Mouse (Mus musculus): ENCODE data around the gene Vmn2r77.
"Not testable (repeated sequence)": the region's sequence is repeated elsewhere in the genome, so short reads cannot be mapped to it uniquely, and the experiment has no call there.

Vmn2r77 gene

GRCm38 (mm10) chr7:86794727-86795126, at the start of gene Vmn2r77:
TSS of gene Vmn2r77 (plus strand) at chr7:86795027.
- Histone ChIP-seq H3K27me3 (ENCODE audit: insufficient read depth, low read length) (no peaks in the 10 kb centered on the region), H3K36me3 (ENCODE audit: insufficient read depth, low read length) (no peaks in the 10 kb centered on the region), H3K4me3 (replicated peaks; ENCODE audit: low read length) (no peak within 1 kb of the TSS), H3K9me3 (ENCODE audit: low read length) (peaks cover 1% of the 10 kb centered on the region; the same call in 1 of the 2 replicates), H3K4me1 (replicated peaks; ENCODE audit: low read depth, low read length) (no peaks in the 10 kb centered on the region)
- TF ChIP-seq CTCF (conservative IDR thresholded peaks at IDR 0.05; ENCODE audit: low read length) (no peak), POU5F1 (IDR thresholded peaks at IDR 0.05; ENCODE audit: borderline replicate concordance, low read length) (no peak), NANOG (IDR thresholded peaks at IDR 0.05; ENCODE audit: borderline replicate concordance, low read length) (no peak)

- H3K4me3 ChIP-seq (replicated peaks; ENCODE audit: low read length) = no peak overlapping the region
Observed at GRCm38 (mm10) chr7:86760751-86761150, 34.1 kb upstream of the Vmn2r77 start.

GRCm38 (mm10) chr7:86764628-86765027, 30.2 kb upstream of the Vmn2r77 start:
- no peak for TF ChIP-seq POU5F1 (IDR thresholded peaks at IDR 0.05; ENCODE audit: borderline replicate concordance, low read length)
- H3K4me1 ChIP-seq (replicated peaks; ENCODE audit: low read depth, low read length) = no peaks in the 10 kb centered on the region

More at GRCm38 (mm10) chr7:86760751-86761150, 34.1 kb upstream of the Vmn2r77 start:
- Histone ChIP-seq H3K36me3 (ENCODE audit: insufficient read depth, low read length) (no peaks in the 10 kb centered on the region), H3K27me3 (ENCODE audit: insufficient read depth, low read length) (no peaks in the 10 kb centered on the region), H3K4me1 (replicated peaks; ENCODE audit: low read depth, low read length) (no peaks in the 10 kb centered on the region), H3K9me3 (ENCODE audit: low read length) (no peaks in the 10 kb centered on the region)
- TF ChIP-seq NANOG (IDR thresholded peaks at IDR 0.05; ENCODE audit: borderline replicate concordance, low read length) (no peak), POU5F1 (IDR thresholded peaks at IDR 0.05; ENCODE audit: borderline replicate concordance, low read length) (no peak), CTCF (conservative IDR thresholded peaks at IDR 0.05; ENCODE audit: low read length) (no peak)

GRCm38 (mm10) chr7:86771621-86772020, 23.2 kb upstream of the Vmn2r77 start:
- H3K4me3 ChIP-seq (replicated peaks; ENCODE audit: low read length) = no peak overlapping the region
- no peaks in the 10 kb centered on the region for H3K36me3 ChIP-seq (ENCODE audit: insufficient read depth, low read length)
- H3K4me1 ChIP-seq (replicated peaks; ENCODE audit: low read depth, low read length) = 0 out of 2 replicates have a peak, but pooled peaks cover 6% of the 10 kb centered on the region
- no peaks in the 10 kb centered on the region for H3K9me3 ChIP-seq (ENCODE audit: low read length)
- TF ChIP-seq POU5F1 (IDR thresholded peaks at IDR 0.05; ENCODE audit: borderline replicate concordance, low read length) (no peak), CTCF (conservative IDR thresholded peaks at IDR 0.05; ENCODE audit: low read length) (no peak), NANOG (IDR thresholded peaks at IDR 0.05; ENCODE audit: borderline replicate concordance, low read length) (no peak)
- no peaks in the 10 kb centered on the region for H3K27me3 ChIP-seq (ENCODE audit: insufficient read depth, low read length)

More at GRCm38 (mm10) chr7:86764628-86765027, 30.2 kb upstream of the Vmn2r77 start:
- H3K9me3 ChIP-seq (ENCODE audit: low read length) = no peaks in the 10 kb centered on the region
- no peaks in the 10 kb centered on the region for H3K36me3 ChIP-seq (ENCODE audit: insufficient read depth, low read length)
- H3K27me3 ChIP-seq (ENCODE audit: insufficient read depth, low read length) = no peaks in the 10 kb centered on the region
- no peak overlapping the region for H3K4me3 ChIP-seq (replicated peaks; ENCODE audit: low read length)

GRCm38 (mm10) chr7:86775617-86776325, 19.1 kb upstream of the Vmn2r77 start, which contains the start of gene Folh1:
TSS of gene Folh1 (minus strand) at chr7:86775943.
- TF ChIP-seq CTCF (conservative IDR thresholded peaks at IDR 0.05; ENCODE audit: low read length) = no peak
- no peak for TF ChIP-seq POU5F1 (IDR thresholded peaks at IDR 0.05; ENCODE audit: borderline replicate concordance, low read length)
- TF ChIP-seq NANOG (IDR thresholded peaks at IDR 0.05; ENCODE audit: borderline replicate concordance, low read length) = no peak
- 0 out of 2 replicates have a peak, but pooled peaks cover 6% of the 10 kb centered on the region for H3K4me1 ChIP-seq (replicated peaks; ENCODE audit: low read depth, low read length)
- peak within 1 kb of the TSS; percentile 67 for H3K4me3 ChIP-seq (replicated peaks; ENCODE audit: low read length)

GRCm38 (mm10) chr7:86815241-86815640, 20.4 kb downstream of the Vmn2r77 start:
- not testable (repeated sequence) for H3K36me3 ChIP-seq (ENCODE audit: insufficient read depth, low read length); H3K4me3 ChIP-seq (replicated peaks; ENCODE audit: low read length); H3K27me3 ChIP-seq (ENCODE audit: insufficient read depth, low read length); H3K9me3 ChIP-seq (ENCODE audit: low read length); H3K4me1 ChIP-seq (replicated peaks; ENCODE audit: low read depth, low read length)

More at GRCm38 (mm10) chr7:86775617-86776325, 19.1 kb upstream of the Vmn2r77 start, which contains the start of gene Folh1:
- Histone ChIP-seq H3K9me3 (ENCODE audit: low read length) (no peaks in the 10 kb centered on the region), H3K27me3 (ENCODE audit: insufficient read depth, low read length) (no peaks in the 10 kb centered on the region), H3K36me3 (ENCODE audit: insufficient read depth, low read length) (no peaks in the 10 kb centered on the region)

- H3K4me1 ChIP-seq (replicated peaks; ENCODE audit: low read depth, low read length); H3K36me3 ChIP-seq (ENCODE audit: insufficient read depth, low read length); H3K9me3 ChIP-seq (ENCODE audit: low read length); H3K27me3 ChIP-seq (ENCODE audit: insufficient read depth, low read length); H3K4me3 ChIP-seq (replicated peaks; ENCODE audit: low read length): not testable (repeated sequence)
- TF ChIP-seq NANOG (IDR thresholded peaks at IDR 0.05; ENCODE audit: borderline replicate concordance, low read length) = peak; percentile 2; the same call in 1 of the 2 replicates
Observed at GRCm38 (mm10) chr7:86815716-86816115, 20.9 kb downstream of the Vmn2r77 start.

- TF ChIP-seq NANOG (IDR thresholded peaks at IDR 0.05; ENCODE audit: borderline replicate concordance, low read length) = peak; percentile 50; the same call in 1 of the 2 replicates
- TF ChIP-seq CTCF (conservative IDR thresholded peaks at IDR 0.05; ENCODE audit: low read length) = no peak
- no peaks in the 10 kb centered on the region for H3K4me1 ChIP-seq (replicated peaks; ENCODE audit: low read depth, low read length)
- H3K27me3 ChIP-seq (ENCODE audit: insufficient read depth, low read length) = no peaks in the 10 kb centered on the region
- no peaks in the 10 kb centered on the region for H3K36me3 ChIP-seq (ENCODE audit: insufficient read depth, low read length)
- no peak overlapping the region for H3K4me3 ChIP-seq (replicated peaks; ENCODE audit: low read length)
- H3K9me3 ChIP-seq (ENCODE audit: low read length) = peaks cover 7% of the 10 kb centered on the region; the same call in 1 of the 2 replicates
Observed at GRCm38 (mm10) chr7:86816466-86816865, 21.6 kb downstream of the Vmn2r77 start.
